Mouse (Mus musculus) limb, embryonic 14.5 days (tissue): ENCODE measurements around the gene Gm49380. TPM values are rescaled to one million over a fixed set of nuclear protein-coding genes. Genes with fewer than 3 reads are reported as not detected.

Experiments
- ATAC-seq: fragments of 200-750 bp; cut with Nextera tagmentation; 2 replicates; pipeline ENCODE4 v1.8.0; 2017; ENCODE audit warnings: low read depth, moderate number of reproducible peaks, moderate TSS enrichment; ENCODE audit not compliant: low FRiP score
- DNase-seq: peaks from one replicate; pipeline ENCODE4 v3.0.0-alpha.2; 2015; ENCODE audit warnings: low spot score
- H3K27ac ChIP-seq: fragments of 300-500 bp; sonication (generic); replicated peaks from 2 replicates; pipeline ENCODE4 v1.5.1; 2014; ENCODE audit warnings: low read depth, mild to moderate bottlenecking, low read length, moderate library complexity, mixed read lengths
- H3K27me3 ChIP-seq: fragments of 300-500 bp; sonication (generic); 2 replicates; pipeline ENCODE4 v1.6.1; 2014; ENCODE audit warnings: low read length, mixed read lengths; ENCODE audit not compliant: control insufficient read depth, insufficient read depth
- H3K36me3 ChIP-seq: fragments of 300-500 bp; sonication (generic); 2 replicates; pipeline ENCODE4 v1.6.1; 2014; ENCODE audit warnings: mild to moderate bottlenecking, low read length, moderate library complexity, mixed read lengths; ENCODE audit not compliant: control insufficient read depth, insufficient read depth
- H3K4me1 ChIP-seq: fragments of 300-500 bp; sonication (generic); 2 replicates; pipeline ENCODE4 v1.6.1; 2014; ENCODE audit warnings: antibody characterized with exemption, low read length, mixed read lengths; ENCODE audit not compliant: control insufficient read depth, insufficient read depth
- H3K4me2 ChIP-seq: fragments of 300-500 bp; sonication (generic); replicated peaks from 2 replicates; pipeline ENCODE4 v1.6.1; 2014; ENCODE audit warnings: low read depth, mild to moderate bottlenecking, low read length, moderate library complexity; ENCODE audit not compliant: severe bottlenecking
- H3K4me3 ChIP-seq: fragments of 300-500 bp; sonication (generic); replicated peaks from 2 replicates; pipeline ENCODE4 v1.5.1; 2014; ENCODE audit warnings: low read length
- H3K9ac ChIP-seq: fragments of 300-500 bp; sonication (generic); 2 replicates; pipeline ENCODE4 v1.6.1; 2014; ENCODE audit warnings: mild to moderate bottlenecking, low read depth, low read length, moderate library complexity; ENCODE audit not compliant: severe bottlenecking
- H3K9me3 ChIP-seq: fragments of 300-500 bp; sonication (generic); 2 replicates; pipeline ENCODE4 v1.6.1; 2016; ENCODE audit warnings: low read length; ENCODE audit not compliant: control insufficient read depth
- POLR2A ChIP-seq: fragments of 200-500 bp; IDR thresholded peaks from 2 replicates; pipeline ENCODE4 v1.8.0; 2012; ENCODE audit warnings: inconsistent platforms, mild to moderate bottlenecking, moderate library complexity, borderline replicate concordance; ENCODE audit not compliant: insufficient read depth, insufficient read length; ENCODE audit errors: extremely low read depth
- WGBS: fragments of 180-500 bp; shearing (Covaris S2); extraction: QIAGEN DNeasy Blood & Tissue Kit; methylation state at CpG from one replicate; pipeline ENCODE4 v1.1.7; 2014; 5-methylcytosine and 5-hydroxymethylcytosine counted together
- polyA plus RNA-seq, 2 experiments: library from polyadenylated mRNA; depleted of rRNA in 1 of 2; stranded (reverse) in 1 of 2; unstranded in 1 of 2; fragments of >200 nt; fragmentation: Nextera tagmentation in 1 of 2; extraction: Ambion mirVana in 1 of 2; gene quantifications; 2 replicates each; pipeline versions ENCODE4 v1.2.1 to v1.2.3; 2012 to 2014

Gm49380 gene
- polyA plus RNA-seq, 2 experiments: 0.23 to 0.49 TPM

- H3K4me2 ChIP-seq: no peak overlapping the region
- 78% methylated on average over 3 of the region's 3 CpGs for WGBS
Measured at GRCm38 (mm10) chr9:44024096-44024495, 89.2 kb downstream of the Gm49380 start.

GRCm38 (mm10) chr9:44022100-44022847 is 91.0 kb downstream of the Gm49380 start:
- no peaks in the 10 kb centered on the region for H3K36me3 ChIP-seq
- no peak overlapping the region for H3K27ac ChIP-seq
- no peak for TF ChIP-seq POLR2A

More at GRCm38 (mm10) chr9:44024096-44024495, 89.2 kb downstream of the Gm49380 start:
- DNase-seq (no peak), ATAC-seq (no peak)
- TF ChIP-seq POLR2A: no peak
- H3K27me3 ChIP-seq: no peaks in the 10 kb centered on the region
- H3K4me3 ChIP-seq: no peak overlapping the region
- no peaks in the 10 kb centered on the region for H3K4me1 ChIP-seq
- no peaks in the 10 kb centered on the region for H3K36me3 ChIP-seq
- H3K27ac ChIP-seq: no peak overlapping the region
- no peak overlapping the region for H3K9ac ChIP-seq
- H3K9me3 ChIP-seq: no peaks in the 10 kb centered on the region

GRCm38 (mm10) chr9:44020001-44020400 is 93.3 kb downstream of the Gm49380 start:
- WGBS: 79% methylated on average over 7 of the region's 7 CpGs

More at GRCm38 (mm10) chr9:44022100-44022847, 91.0 kb downstream of the Gm49380 start:
- 55% methylated on average over 8 of the region's 8 CpGs for WGBS
- H3K4me2 ChIP-seq: no peak overlapping the region
- DNase-seq (no peak), ATAC-seq (no peak)
- H3K4me1 ChIP-seq: no peaks in the 10 kb centered on the region
- H3K27me3 ChIP-seq: no peaks in the 10 kb centered on the region
- H3K9ac ChIP-seq: no peak overlapping the region
- no peak overlapping the region for H3K4me3 ChIP-seq
- H3K9me3 ChIP-seq: no peaks in the 10 kb centered on the region

GRCm38 (mm10) chr9:44017846-44018245 is 95.5 kb downstream of the Gm49380 start:
- H3K27ac ChIP-seq: no peak overlapping the region
- ATAC-seq (no peak), DNase-seq (no peak)
- H3K27me3 ChIP-seq: no peaks in the 10 kb centered on the region
- no peak overlapping the region for H3K9ac ChIP-seq
- H3K4me1 ChIP-seq: no peaks in the 10 kb centered on the region
- H3K9me3 ChIP-seq: no peaks in the 10 kb centered on the region
- 76% methylated on average over 5 of the region's 5 CpGs for WGBS
- no peaks in the 10 kb centered on the region for H3K36me3 ChIP-seq
- H3K4me2 ChIP-seq: no peak overlapping the region
- no peak for TF ChIP-seq POLR2A
- no peak overlapping the region for H3K4me3 ChIP-seq

More at GRCm38 (mm10) chr9:44020001-44020400, 93.3 kb downstream of the Gm49380 start:
- H3K9ac ChIP-seq: no peak overlapping the region
- H3K4me3 ChIP-seq: no peak overlapping the region
- ATAC-seq (no peak), DNase-seq (no peak)
- no peak for TF ChIP-seq POLR2A
- H3K27ac ChIP-seq: no peak overlapping the region
- no peaks in the 10 kb centered on the region for H3K36me3 ChIP-seq
- H3K9me3 ChIP-seq: no peaks in the 10 kb centered on the region
- no peaks in the 10 kb centered on the region for H3K27me3 ChIP-seq
- H3K4me1 ChIP-seq: no peaks in the 10 kb centered on the region
- H3K4me2 ChIP-seq: no peak overlapping the region

Other genes starting within 250 kb of the Gm49380 start
- 49.8 and 50.4 TPM in 2 replicates for gene Thy1, start 70.1 kb downstream of the Gm49380 start, polyA plus RNA-seq (2012; rRNA removed)
- gene Thy1, start 70.1 kb downstream of the Gm49380 start, polyA plus RNA-seq (2014; fragmentation: Nextera tagmentation; extraction: Ambion mirVana): 12.6 and 17.2 TPM in 2 replicates
- 4.9 and 6.6 TPM in 2 replicates for gene Usp2, start 46.5 kb downstream of the Gm49380 start, polyA plus RNA-seq (2012; rRNA removed)
- gene Usp2, start 46.5 kb downstream of the Gm49380 start, polyA plus RNA-seq (2014; fragmentation: Nextera tagmentation; extraction: Ambion mirVana): 22.5 and 24.4 TPM in 2 replicates
- 0.08 and 0.29 TPM in 2 replicates for gene Mfrp, start 11.8 kb downstream of the Gm49380 start, polyA plus RNA-seq (2012; rRNA removed)
- gene Mfrp, start 11.8 kb downstream of the Gm49380 start, polyA plus RNA-seq (2014; fragmentation: Nextera tagmentation; extraction: Ambion mirVana): 0.18 and 0.37 TPM in 2 replicates
- gene C1qtnf5, start 6.3 kb downstream of the Gm49380 start, polyA plus RNA-seq (2012; rRNA removed): 10.0 and 12.7 TPM in 2 replicates
- gene C1qtnf5, start 6.3 kb downstream of the Gm49380 start, polyA plus RNA-seq (2014; fragmentation: Nextera tagmentation; extraction: Ambion mirVana): 6.9 and 7.5 TPM in 2 replicates
- 56.1 and 80.2 TPM in 2 replicates for gene Rnf26, start within 50 bp of the Gm49380 start, polyA plus RNA-seq (2012; rRNA removed)
- 74.0 and 81.0 TPM in 2 replicates for gene Rnf26, start within 50 bp of the Gm49380 start, polyA plus RNA-seq (2014; fragmentation: Nextera tagmentation; extraction: Ambion mirVana)
- 82.8 and 101 TPM in 2 replicates for gene Mcam, start 21.0 kb upstream of the Gm49380 start, polyA plus RNA-seq (2012; rRNA removed)
- gene Mcam, start 21.0 kb upstream of the Gm49380 start, polyA plus RNA-seq (2014; fragmentation: Nextera tagmentation; extraction: Ambion mirVana): 44.2 and 46.3 TPM in 2 replicates
- 18.3 and 21.0 TPM in 2 replicates for gene Cbl, start 120.5 kb upstream of the Gm49380 start, polyA plus RNA-seq (2012; rRNA removed)
- gene Cbl, start 120.5 kb upstream of the Gm49380 start, polyA plus RNA-seq (2014; fragmentation: Nextera tagmentation; extraction: Ambion mirVana): 15.6 and 16.8 TPM in 2 replicates
- not detected in 2 replicates for gene Ccdc153, start 127.2 kb upstream of the Gm49380 start, polyA plus RNA-seq (2012; rRNA removed)
- gene Ccdc153, start 127.2 kb upstream of the Gm49380 start, polyA plus RNA-seq (2014; fragmentation: Nextera tagmentation; extraction: Ambion mirVana): not detected in 2 replicates
- gene Pdzd3, start 138.0 kb upstream of the Gm49380 start, polyA plus RNA-seq (2012; rRNA removed): 0.13 and 0.15 TPM in 2 replicates
- gene Pdzd3, start 138.0 kb upstream of the Gm49380 start, polyA plus RNA-seq (2014; fragmentation: Nextera tagmentation; extraction: Ambion mirVana): not detected in 2 replicates
- gene Nlrx1, start 155.1 kb upstream of the Gm49380 start, polyA plus RNA-seq (2012; rRNA removed): 8.6 and 10.5 TPM in 2 replicates
- gene Nlrx1, start 155.1 kb upstream of the Gm49380 start, polyA plus RNA-seq (2014; fragmentation: Nextera tagmentation; extraction: Ambion mirVana): 12.6 and 13.5 TPM in 2 replicates
- 20.8 and 35.7 TPM in 2 replicates for gene Abcg4, start 175.1 kb upstream of the Gm49380 start, polyA plus RNA-seq (2012; rRNA removed)
- 4.8 and 5.0 TPM in 2 replicates for gene Abcg4, start 175.1 kb upstream of the Gm49380 start, polyA plus RNA-seq (2014; fragmentation: Nextera tagmentation; extraction: Ambion mirVana)
- gene Hinfp, start 192.2 kb upstream of the Gm49380 start, polyA plus RNA-seq (2012; rRNA removed): 39.4 and 46.7 TPM in 2 replicates
- gene Hinfp, start 192.2 kb upstream of the Gm49380 start, polyA plus RNA-seq (2014; fragmentation: Nextera tagmentation; extraction: Ambion mirVana): 18.0 and 22.0 TPM in 2 replicates
- 19.6 and 23.1 TPM in 2 replicates for gene C2cd2l, start 206.8 kb upstream of the Gm49380 start, polyA plus RNA-seq (2012; rRNA removed)
- gene C2cd2l, start 206.8 kb upstream of the Gm49380 start, polyA plus RNA-seq (2014; fragmentation: Nextera tagmentation; extraction: Ambion mirVana): 7.5 and 8.0 TPM in 2 replicates
- 47.9 and 71.0 TPM in 2 replicates for gene Dpagt1, start 212.5 kb upstream of the Gm49380 start, polyA plus RNA-seq (2012; rRNA removed)
- gene Dpagt1, start 212.5 kb upstream of the Gm49380 start, polyA plus RNA-seq (2014; fragmentation: Nextera tagmentation; extraction: Ambion mirVana): 39.4 and 39.5 TPM in 2 replicates
- 311 and 451 TPM in 2 replicates for gene H2afx, start 221.2 kb upstream of the Gm49380 start, polyA plus RNA-seq (2012; rRNA removed)
- gene H2afx, start 221.2 kb upstream of the Gm49380 start, polyA plus RNA-seq (2014; fragmentation: Nextera tagmentation; extraction: Ambion mirVana): 256 and 275 TPM in 2 replicates
- gene Hmbs, start 230.7 kb upstream of the Gm49380 start, polyA plus RNA-seq (2012; rRNA removed): 60.1 and 61.3 TPM in 2 replicates
- gene Hmbs, start 230.7 kb upstream of the Gm49380 start, polyA plus RNA-seq (2014; fragmentation: Nextera tagmentation; extraction: Ambion mirVana): 97.1 and 102 TPM in 2 replicates
- 28.5 and 32.9 TPM in 2 replicates for gene Vps11, start 248.2 kb upstream of the Gm49380 start, polyA plus RNA-seq (2012; rRNA removed)
- gene Vps11, start 248.2 kb upstream of the Gm49380 start, polyA plus RNA-seq (2014; fragmentation: Nextera tagmentation; extraction: Ambion mirVana): 27.8 and 29.9 TPM in 2 replicates